Mouse (Mus musculus) lung, adult 2 months (tissue): ENCODE measurements around the gene Nup153.

ENCODE experiments used
- CTCF ChIP-seq: fragments of 200-500 bp; IDR thresholded peaks from 2 replicates; pipeline ENCODE4 v1.5.1; 2011; ENCODE audit warnings: mild to moderate bottlenecking, low read length, control low read depth; ENCODE audit not compliant: insufficient read depth
- POLR2A ChIP-seq: fragments of 200-500 bp; IDR thresholded peaks from 2 replicates; pipeline ENCODE4 v1.6.1; 2011; ENCODE audit warnings: low read depth, mild to moderate bottlenecking, control low read depth, low read length, borderline replicate concordance; ENCODE audit errors: extremely low read depth

DNA sequence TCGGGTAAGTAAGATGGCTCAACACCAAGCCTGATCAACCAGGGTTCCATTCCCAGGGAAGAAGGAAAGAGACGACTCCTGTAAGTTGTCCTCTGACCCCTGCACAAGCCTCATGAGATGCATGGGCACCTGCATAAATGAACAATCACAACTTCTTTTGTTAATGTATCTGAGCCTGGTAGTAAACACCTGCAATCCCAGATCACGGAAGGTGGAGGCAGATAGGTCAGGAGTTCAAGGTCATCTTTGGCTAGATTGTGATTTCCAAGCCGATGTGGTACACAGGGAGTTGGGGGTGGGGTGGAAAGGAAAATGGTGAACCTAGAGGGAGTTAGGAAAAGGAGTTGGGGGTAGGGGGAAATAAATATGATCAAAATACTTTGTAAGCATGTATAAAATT is 94.9 kb downstream of the Nup153 start:
- no peak for TF ChIP-seq CTCF
- no peak for TF ChIP-seq POLR2A
